ENCODE assay signal across 8 mouse cellular contexts in genomic region chrX:7763631-7764393, GRCm38 (mm10). TPM values are rescaled to one million over a fixed set of nuclear protein-coding genes. Genes with fewer than 3 reads are reported as not detected.
DNase-seq lines count a peak whose midpoint lies in the region; ATAC-seq lines count a peak whose summit lies in the region.

No protein-coding gene starts in this region.

- H3K36me3 ChIP-seq in intestine, embryonic 16.5 days (ENCODE audit: control insufficient read depth, insufficient read depth, low read length) = peaks cover 5% of the 10 kb centered on the region
- peaks cover 16% of the 10 kb centered on the region for H3K36me3 ChIP-seq in neural tube, embryonic 13.5 days

- peaks cover 15% of the 10 kb centered on the region for H3K4me1 ChIP-seq in intestine, embryonic 16.5 days (ENCODE audit: control insufficient read depth, insufficient read depth, low read length)
- H3K4me1 ChIP-seq in neural tube, embryonic 13.5 days (replicated peaks) = peaks cover 28% of the 10 kb centered on the region

- H3K4me3 ChIP-seq in intestine, embryonic 16.5 days (ENCODE audit: low read length) = peak overlapping the region; percentile 71
- peak overlapping the region; percentile 62 for H3K4me3 ChIP-seq in neural tube, embryonic 13.5 days

- peak overlapping the region; percentile 37; the same call in 1 of the 2 replicates for H3K27ac ChIP-seq in intestine, embryonic 16.5 days (ENCODE audit: low read length)
- H3K27ac ChIP-seq in neural tube, embryonic 13.5 days (replicated peaks) = 0 out of 2 replicates have a peak overlapping the region, but pooled peaks have one; percentile 1

- 15% methylated on average over 22 of the region's 22 CpGs for WGBS in intestine, embryonic 16.5 days
- 24% methylated on average over 22 of the region's 22 CpGs for WGBS in neural tube, embryonic 13.5 days

- peak; percentile 34 to 41 for DNase-seq in left cerebral cortex, postnatal 10 days (ENCODE audit: extremely low spot score in 1 of 2, low spot score in 2 of 2)
- DNase-seq in left cerebral cortex, adult 11 months (ENCODE audit: low spot score) = no peak
- peak; percentile 19 for DNase-seq in adrenal gland, adult 8-10 months
- peak; percentile 65 to 66 for DNase-seq in lung, adult 18-20 months

- H3K27me3 ChIP-seq in intestine, embryonic 16.5 days (replicated peaks; ENCODE audit: control insufficient read depth, insufficient read depth, low read length) = no peaks in the 10 kb centered on the region
- no peaks in the 10 kb centered on the region for H3K27me3 ChIP-seq in neural tube, embryonic 13.5 days

- peak; percentile 51 for ATAC-seq in granulocyte monocyte progenitor cell, adult 5-6 weeks (replicated peaks; ENCODE audit: poor library complexity, severe bottlenecking)
- peak; percentile 16; the same call in 1 of the 2 replicates for ATAC-seq in intestine, embryonic 16.5 days
- 0 out of 2 replicates have a peak, but pooled peaks have one; percentile 10 for ATAC-seq in neural tube, embryonic 13.5 days (ENCODE audit: low read depth)
- ATAC-seq in erythroid progenitor cell, adult 5-6 weeks (replicated peaks; ENCODE audit: low FRiP score, poor library complexity, severe bottlenecking) = no peak

- intact Hi-C loops in left cerebral cortex, postnatal 10 days (cut with DNase I) = no loop called here

- H3K4me2 ChIP-seq in intestine, embryonic 16.5 days (ENCODE audit: low read depth, low read length) = peak overlapping the region; percentile 73
- H3K4me2 ChIP-seq in neural tube, embryonic 13.5 days = peak overlapping the region; percentile 68

- no peaks in the 10 kb centered on the region for H3K9me3 ChIP-seq in intestine, embryonic 16.5 days (ENCODE audit: control insufficient read depth, low read length)
- H3K9me3 ChIP-seq in neural tube, embryonic 13.5 days = no peaks in the 10 kb centered on the region

- peak overlapping the region; percentile 74 for H3K9ac ChIP-seq in intestine, embryonic 16.5 days (ENCODE audit: low read depth, low read length)
- peak overlapping the region; percentile 75 for H3K9ac ChIP-seq in neural tube, embryonic 13.5 days

RNA-seq across cellular contexts. Expression of gene Tfe3, which starts 1.5 kb away (rescaled TPM):
- 10 to 100 TPM; 30.0 to 35.6 TPM for total RNA-seq in left cerebral cortex, postnatal 10 days (2021)
- 10 to 100 TPM; 36.1 to 53.1 (median 44.9) TPM for total RNA-seq in adrenal gland, adult 8-10 months (2022)
- 17.4 and 27.8 TPM in 2 replicates for total RNA-seq in granulocyte monocyte progenitor cell, adult 5-6 weeks (2014; fragmentation: Nextera tagmentation)
- 5.7 and 7.2 TPM in 2 replicates for total RNA-seq in granulocyte monocyte progenitor cell, adult 5-6 weeks (2017)
- 19.2 and 21.2 TPM in 2 replicates for polyA plus RNA-seq in intestine, embryonic 16.5 days (2015; fragmentation: Nextera tagmentation; extraction: Ambion mirVana)
- 25.8 and 28.6 TPM in 2 replicates for polyA plus RNA-seq in neural tube, embryonic 13.5 days (2015; fragmentation: Nextera tagmentation; extraction: Ambion mirVana)
- total RNA-seq in erythroid progenitor cell, adult 5-6 weeks (2015; ENCODE audit: low replicate concordance) = 18.9 and 23.4 TPM in 2 replicates
- total RNA-seq in erythroid progenitor cell, adult 5-6 weeks (2017; ENCODE audit: low replicate concordance) = 21.5 and 22.7 TPM in 2 replicates

RNA-seq across cellular contexts. Expression of gene Ccdc120, which starts 13.1 kb away (rescaled TPM):
- 10 to 100 TPM; 28.9 to 29.7 TPM for total RNA-seq in left cerebral cortex, postnatal 10 days (2021)
- 1 to 10 TPM; 4.7 to 7.3 (median 5.4) TPM for total RNA-seq in adrenal gland, adult 8-10 months (2022)
- not detected in 2 replicates for total RNA-seq in granulocyte monocyte progenitor cell, adult 5-6 weeks (2014; fragmentation: Nextera tagmentation)
- 0.04 and 0.21 TPM in 2 replicates for total RNA-seq in granulocyte monocyte progenitor cell, adult 5-6 weeks (2017)
- 9.2 and 12.0 TPM in 2 replicates for polyA plus RNA-seq in intestine, embryonic 16.5 days (2015; fragmentation: Nextera tagmentation; extraction: Ambion mirVana)
- 39.3 and 43.2 TPM in 2 replicates for polyA plus RNA-seq in neural tube, embryonic 13.5 days (2015; fragmentation: Nextera tagmentation; extraction: Ambion mirVana)
- not detected in 2 replicates for total RNA-seq in erythroid progenitor cell, adult 5-6 weeks (2015; ENCODE audit: low replicate concordance)
- total RNA-seq in erythroid progenitor cell, adult 5-6 weeks (2017; ENCODE audit: low replicate concordance) = not detected in 2 replicates

RNA-seq across cellular contexts. Expression of gene Gripap1, which starts 25.8 kb away (rescaled TPM):
- total RNA-seq in left cerebral cortex, postnatal 10 days (2021) = 10 to 100 TPM; 79.5 to 84.6 TPM
- 10 to 100 TPM; 43.8 to 71.8 (median 60.5) TPM for total RNA-seq in adrenal gland, adult 8-10 months (2022)
- 43.6 and 52.5 TPM in 2 replicates for total RNA-seq in granulocyte monocyte progenitor cell, adult 5-6 weeks (2014; fragmentation: Nextera tagmentation)
- total RNA-seq in granulocyte monocyte progenitor cell, adult 5-6 weeks (2017) = 59.7 and 78.0 TPM in 2 replicates
- polyA plus RNA-seq in intestine, embryonic 16.5 days (2015; fragmentation: Nextera tagmentation; extraction: Ambion mirVana) = 36.6 and 37.5 TPM in 2 replicates
- polyA plus RNA-seq in neural tube, embryonic 13.5 days (2015; fragmentation: Nextera tagmentation; extraction: Ambion mirVana) = 74.9 and 77.1 TPM in 2 replicates
- 91.0 and 94.4 TPM in 2 replicates for total RNA-seq in erythroid progenitor cell, adult 5-6 weeks (2015; ENCODE audit: low replicate concordance)
- total RNA-seq in erythroid progenitor cell, adult 5-6 weeks (2017; ENCODE audit: low replicate concordance) = 87.0 and 176 TPM in 2 replicates

RNA-seq across cellular contexts. Expression of gene Praf2, which starts 35.6 kb away (rescaled TPM):
- total RNA-seq in left cerebral cortex, postnatal 10 days (2021) = 100 to 1,000 TPM in 1 of 2 experiments, 10 to 100 TPM in 1; 97.3 to 105 TPM
- total RNA-seq in adrenal gland, adult 8-10 months (2022) = 10 to 100 TPM; 14.4 to 18.2 (median 15.7) TPM
- 4.3 and 16.1 TPM in 2 replicates for total RNA-seq in granulocyte monocyte progenitor cell, adult 5-6 weeks (2014; fragmentation: Nextera tagmentation)
- total RNA-seq in granulocyte monocyte progenitor cell, adult 5-6 weeks (2017) = 2.8 and 6.2 TPM in 2 replicates
- 59.7 and 60.8 TPM in 2 replicates for polyA plus RNA-seq in intestine, embryonic 16.5 days (2015; fragmentation: Nextera tagmentation; extraction: Ambion mirVana)
- polyA plus RNA-seq in neural tube, embryonic 13.5 days (2015; fragmentation: Nextera tagmentation; extraction: Ambion mirVana) = 115 and 134 TPM in 2 replicates
- 1.3 and 2.5 TPM in 2 replicates for total RNA-seq in erythroid progenitor cell, adult 5-6 weeks (2015; ENCODE audit: low replicate concordance)
- 2.1 TPM in 1 of 2 replicates, not detected in the other for total RNA-seq in erythroid progenitor cell, adult 5-6 weeks (2017; ENCODE audit: low replicate concordance)

RNA-seq across cellular contexts. Expression of gene Gm45208, which starts 41.8 kb away (rescaled TPM):
- under 1 TPM in 1 of 2 experiments, not detected in 1; 0.69 TPM for total RNA-seq in left cerebral cortex, postnatal 10 days (2021)
- not detected for total RNA-seq in adrenal gland, adult 8-10 months (2022)
- not detected in 2 replicates for total RNA-seq in granulocyte monocyte progenitor cell, adult 5-6 weeks (2014; fragmentation: Nextera tagmentation)
- not detected in 2 replicates for total RNA-seq in granulocyte monocyte progenitor cell, adult 5-6 weeks (2017)
- 0.37 TPM in 1 of 2 replicates, not detected in the other for polyA plus RNA-seq in intestine, embryonic 16.5 days (2015; fragmentation: Nextera tagmentation; extraction: Ambion mirVana)
- not detected in 2 replicates for polyA plus RNA-seq in neural tube, embryonic 13.5 days (2015; fragmentation: Nextera tagmentation; extraction: Ambion mirVana)
- total RNA-seq in erythroid progenitor cell, adult 5-6 weeks (2015; ENCODE audit: low replicate concordance) = not detected in 2 replicates
- not detected in 2 replicates for total RNA-seq in erythroid progenitor cell, adult 5-6 weeks (2017; ENCODE audit: low replicate concordance)

Comparison
In these comparisons a context has a peak if more than half of its experiments do, and no peak if none do; other contexts are left out.
1. RNA of gene Ccdc120, which starts 13.1 kb away (total RNA-seq): 28.9 to 29.7 TPM in left cerebral cortex, postnatal 10 days and 4.7 to 7.3 TPM in adrenal gland, adult 8-10 months; 0.04 to 0.21 TPM in granulocyte monocyte progenitor cell, adult 5-6 weeks and not detected in erythroid progenitor cell, adult 5-6 weeks; every median in the first group is over 4 times any median in the second.